Mouse (Mus musculus) adrenal gland, adult (tissue): ENCODE results near the gene Htr1f.

ENCODE experiments used
- DNase-seq, 2 experiments: peaks; one replicate each; pipeline ENCODE4 v3.0.0; 2022 to 2023; ENCODE audit warnings: low spot score in 1 of 2; ENCODE audit not compliant: inconsistent age in 2 of 2

The Htr1f gene

DNA sequence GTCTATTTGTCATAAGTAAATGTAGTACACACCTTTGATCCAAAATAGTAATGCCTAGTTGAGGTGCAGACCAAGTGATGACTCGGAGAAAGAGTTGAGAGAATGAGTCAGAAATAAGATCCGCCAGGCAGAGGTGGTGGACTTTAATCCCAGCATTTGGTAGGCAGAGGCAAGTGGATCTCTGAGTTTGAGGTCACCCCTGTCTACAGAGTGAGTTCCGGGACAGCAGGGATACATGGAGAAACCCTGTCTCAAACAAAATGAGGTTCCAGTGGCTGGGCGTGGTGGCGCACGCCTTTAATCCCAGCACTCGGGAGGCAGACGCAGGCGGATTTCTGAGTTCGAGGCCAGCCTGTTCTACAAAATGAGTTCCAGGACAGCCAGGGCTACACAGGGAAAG lies 230.3 kb downstream of the Htr1f start:
- DNase-seq, result no peak
